Mouse (Mus musculus) layer of hippocampus, adult 8-10 months (tissue): ENCODE measurements at regions not wholly inside any gene's neighbourhood (a gene's known extent, or its start where the extent isn't known, plus 50 kb on each side); places are given as distances from the start of the nearest gene placed in this dataset.

Experiments used
- DNase-seq, 2 experiments: peaks; one replicate each; pipeline ENCODE4 v3.0.0; 2022; ENCODE audit warnings: low spot score in 2 of 2

DNA sequence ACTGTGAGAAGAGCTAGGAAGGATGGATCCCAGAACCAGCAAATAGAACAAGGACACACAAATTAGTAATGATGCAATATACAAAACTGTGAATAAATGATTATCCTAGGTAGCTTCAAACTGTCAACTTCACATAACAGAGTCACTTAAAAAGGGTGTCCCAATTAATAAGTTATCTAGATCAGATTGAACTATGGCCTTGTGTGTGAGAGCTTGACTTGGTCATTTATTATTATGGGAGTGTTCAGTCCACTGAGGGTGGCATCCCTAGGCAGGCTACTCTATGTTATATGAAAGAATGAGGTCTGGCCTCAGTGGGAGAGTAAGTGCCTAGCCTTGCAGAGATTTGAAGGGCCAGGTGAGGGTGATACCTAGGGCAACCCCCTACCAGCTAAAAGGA is 104.4 kb upstream of the Chl1 start:
- DNase-seq, result no peak

DNA sequence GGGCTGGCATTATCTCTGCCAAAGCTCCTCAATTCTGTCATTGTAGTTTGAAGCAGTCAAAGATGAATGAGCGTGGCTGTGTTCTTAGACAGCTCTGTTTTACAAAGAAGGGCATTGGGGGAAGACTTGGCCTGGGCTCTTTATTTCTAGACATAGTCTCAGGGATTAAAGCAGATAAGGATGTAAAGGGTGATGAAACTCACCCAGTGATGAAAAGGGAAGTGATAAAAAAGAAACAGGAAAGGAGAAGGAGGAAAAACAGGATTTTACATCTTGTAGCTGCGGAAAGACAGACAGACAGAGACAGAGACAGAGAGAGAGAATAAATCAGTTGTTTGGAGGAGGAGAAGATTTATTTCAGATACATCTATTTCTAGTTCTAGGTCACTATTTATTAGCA is 95.5 kb upstream of the Chl1 start:
- DNase-seq, result no peak

DNA sequence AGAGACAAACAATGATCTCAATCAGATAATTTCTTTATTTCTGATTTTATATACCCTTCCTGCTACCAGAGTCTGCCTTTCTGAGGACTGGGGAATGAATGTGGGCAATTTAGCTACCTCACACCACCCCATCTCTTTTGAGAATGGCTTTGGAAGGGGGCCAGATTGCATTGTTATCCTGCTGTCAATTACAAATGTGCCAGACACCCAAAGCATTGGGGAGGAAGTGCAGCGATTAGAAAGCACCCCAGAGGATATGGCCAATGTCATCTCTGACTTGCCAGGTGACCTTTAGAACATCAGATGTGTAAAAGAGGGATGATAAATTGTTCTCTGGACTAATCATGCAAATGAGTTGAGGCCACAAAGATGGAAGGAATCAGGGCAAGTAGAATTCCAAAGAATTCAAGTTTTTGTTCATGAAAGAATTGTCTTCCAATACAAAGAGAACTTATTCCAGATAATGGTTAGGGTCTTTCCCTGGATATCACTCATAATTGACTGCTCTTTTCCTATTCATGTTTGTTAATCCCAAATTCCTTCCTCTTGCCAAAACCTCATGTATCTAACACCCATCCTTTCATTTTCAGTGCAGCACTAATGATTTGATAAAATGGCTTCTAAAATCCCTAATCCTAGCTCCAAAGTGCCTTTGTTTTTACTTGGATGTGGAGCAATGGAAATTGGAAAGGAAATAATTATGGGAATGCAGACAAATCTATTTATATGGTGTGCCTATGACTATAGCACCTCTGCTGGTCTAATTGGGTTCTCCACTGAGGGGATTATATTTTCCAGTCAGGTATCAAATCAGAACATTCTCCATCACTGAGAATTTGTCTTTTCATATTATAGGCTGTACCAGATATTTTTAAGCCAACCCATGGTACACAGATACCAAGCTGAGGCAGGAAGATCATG is 89.1 kb upstream of the Chl1 start:
- DNase-seq, result peak in 1 of 2 experiments; percentile 5

DNA sequence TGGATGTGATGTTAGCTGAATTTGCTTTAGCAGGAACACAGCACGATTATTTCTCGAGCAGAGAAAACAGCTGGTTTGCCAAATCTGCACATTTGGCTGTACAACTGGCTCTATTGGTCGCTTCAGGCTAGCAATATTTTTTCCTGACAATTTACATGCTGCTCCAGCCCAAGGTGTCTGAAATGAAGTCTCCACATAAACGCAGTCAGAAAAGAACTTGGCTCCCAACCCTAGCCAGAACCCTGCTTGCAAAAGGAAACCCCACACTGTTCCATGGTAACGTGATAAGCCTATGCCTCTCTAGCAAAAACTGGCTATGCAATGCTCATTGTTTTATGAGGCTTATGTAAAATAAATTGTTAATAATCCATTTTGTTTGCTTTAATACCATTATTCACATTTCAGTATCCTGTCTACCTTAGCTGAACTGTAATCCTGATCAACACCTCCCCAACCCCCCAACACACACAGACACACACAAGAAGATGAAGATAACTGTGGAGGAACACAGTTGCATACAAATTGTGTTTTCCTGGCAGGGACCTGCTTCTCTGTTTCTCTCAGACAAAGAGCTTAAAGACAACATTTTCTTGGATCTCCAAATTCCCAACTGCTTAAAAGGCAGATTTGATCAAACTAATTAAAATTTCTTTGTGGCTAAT is 79.3 kb upstream of the Chl1 start:
- peak; percentile 8 to 31 for DNase-seq

DNA sequence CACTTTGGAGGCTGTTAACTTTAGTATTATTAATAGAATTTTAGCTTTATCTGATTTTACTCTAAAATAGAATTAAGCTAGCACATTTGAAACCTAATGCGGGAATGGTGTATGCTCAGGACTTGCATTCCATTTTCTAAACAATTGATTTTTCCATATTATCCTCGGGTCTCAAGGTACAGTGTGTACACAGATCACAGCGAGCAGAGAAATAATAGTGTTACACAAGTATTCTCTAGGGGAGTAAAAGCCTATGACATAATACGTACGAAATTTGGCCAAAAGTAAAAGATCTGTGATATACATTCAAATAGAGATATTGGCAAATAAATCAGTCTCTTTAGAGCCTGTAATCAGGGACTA is 78.8 kb upstream of the Chl1 start:
- no peak for DNase-seq
